Mouse (Mus musculus): ENCODE data around the gene Oip5.
A peak's percentile ranks its signal among the peaks of the same experiment; 100 is the strongest.

Gene Oip5

GRCm38 (mm10) chr2:119618199-119618982 is at the start of gene Oip5, which contains the start of gene Nusap1:
Oip5 (minus strand) TSS chr2:119618469.
Nusap1 (plus strand) TSS chr2:119618298.
- peak; percentile 99 for DNase-seq

- DNase-seq = peak; percentile 33
Measured at GRCm38 (mm10) chr2:119665744-119666143, 47.5 kb upstream of the Oip5 start.

GRCm38 (mm10) chr2:119662220-119663182 is 44.2 kb upstream of the Oip5 start, which contains the start of gene Ndufaf1:
Ndufaf1 (minus strand) TSS chr2:119662827.
- peak; percentile 96 for DNase-seq

- DNase-seq = peak; percentile 15
Measured at GRCm38 (mm10) chr2:119644254-119644653, 26.0 kb upstream of the Oip5 start.

GRCm38 (mm10) chr2:119641214-119641912 is 23.1 kb upstream of the Oip5 start:
- no peak for DNase-seq

- DNase-seq = peak; percentile 61
Measured at GRCm38 (mm10) chr2:119636781-119637180, 18.5 kb upstream of the Oip5 start.

- DNase-seq = no peak
Measured at GRCm38 (mm10) chr2:119621302-119621701, 3.0 kb upstream of the Oip5 start.

- peak; percentile 17 for DNase-seq
Measured at GRCm38 (mm10) chr2:119619002-119619401, 733 bp upstream of the Oip5 start.

- no peak for DNase-seq
Measured at GRCm38 (mm10) chr2:119617841-119618198, 449 bp downstream of the Oip5 start.

GRCm38 (mm10) chr2:119607023-119607422 is 11.2 kb downstream of the Oip5 start:
- DNase-seq = peak; percentile 71

GRCm38 (mm10) chr2:119605361-119605973 is 12.8 kb downstream of the Oip5 start:
- peak; percentile 66 for DNase-seq

- peak; percentile 49 for DNase-seq
Measured at GRCm38 (mm10) chr2:119603909-119604308, 14.4 kb downstream of the Oip5 start.

- DNase-seq = no peak
Measured at GRCm38 (mm10) chr2:119602488-119602887, 15.8 kb downstream of the Oip5 start.

GRCm38 (mm10) chr2:119601575-119601974 is 16.7 kb downstream of the Oip5 start:
- peak; percentile 85 for DNase-seq

GRCm38 (mm10) chr2:119601027-119601426 is 17.2 kb downstream of the Oip5 start:
- no peak for DNase-seq

- DNase-seq = peak; percentile 86
Measured at GRCm38 (mm10) chr2:119596781-119597330, 21.4 kb downstream of the Oip5 start.

- no peak for DNase-seq
Measured at GRCm38 (mm10) chr2:119595308-119595707, 23.0 kb downstream of the Oip5 start.

GRCm38 (mm10) chr2:119594113-119594981 is 23.9 kb downstream of the Oip5 start:
- DNase-seq = peak; percentile 100

- no peak for DNase-seq
Measured at GRCm38 (mm10) chr2:119593765-119594112, 24.5 kb downstream of the Oip5 start.

GRCm38 (mm10) chr2:119591247-119591646 is 27.0 kb downstream of the Oip5 start:
- DNase-seq = peak; percentile 34

GRCm38 (mm10) chr2:119587383-119587782 is 30.9 kb downstream of the Oip5 start:
- peak; percentile 90 for DNase-seq

Measured in heart, adult 11 months (tissue).